Mouse (Mus musculus) CD4-positive helper T cell, adult 2 months (primary cell): ENCODE data around the gene Selenoo.

Experiments
- DNase-seq: peaks from one replicate; pipeline ENCODE4 v3.0.0-alpha.2; 2012; ENCODE audit warnings: low read depth, missing footprints, low spot score

The Selenoo gene

DNA sequence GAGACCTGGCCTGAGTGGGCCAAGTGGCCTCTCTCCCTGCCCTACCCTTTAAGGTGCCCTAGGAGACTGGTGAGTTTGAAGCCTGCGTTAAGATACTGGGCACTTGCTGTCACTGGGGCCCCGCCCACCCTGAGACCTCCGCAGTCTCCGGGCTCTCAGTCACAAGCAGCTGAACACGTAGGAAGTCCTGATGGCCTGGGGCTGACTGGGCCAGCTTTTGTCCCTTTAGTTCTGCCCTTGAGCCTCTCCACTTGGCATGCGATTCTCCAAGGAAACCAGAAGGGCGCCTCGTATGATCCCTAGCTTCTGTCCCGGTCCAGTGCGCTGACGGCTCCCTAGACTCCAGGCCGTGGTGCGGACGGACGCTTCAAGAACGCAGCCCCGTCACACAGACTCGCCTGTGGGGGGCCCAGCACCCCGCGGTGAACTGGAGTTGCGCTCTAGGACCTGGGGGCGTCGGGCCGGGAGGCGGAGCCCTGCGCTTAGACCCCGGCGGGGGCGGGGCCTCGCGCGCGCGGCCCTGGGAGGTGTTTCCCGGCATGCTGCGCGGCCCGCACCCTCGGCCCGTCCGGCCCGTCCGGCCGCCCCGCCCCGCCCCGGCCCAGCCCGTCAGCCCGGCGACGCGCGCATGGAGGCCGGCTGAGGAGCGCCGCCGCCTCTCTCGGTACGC is 13.3 kb upstream of the Selenoo start:
- DNase-seq = peak; percentile 87

DNA sequence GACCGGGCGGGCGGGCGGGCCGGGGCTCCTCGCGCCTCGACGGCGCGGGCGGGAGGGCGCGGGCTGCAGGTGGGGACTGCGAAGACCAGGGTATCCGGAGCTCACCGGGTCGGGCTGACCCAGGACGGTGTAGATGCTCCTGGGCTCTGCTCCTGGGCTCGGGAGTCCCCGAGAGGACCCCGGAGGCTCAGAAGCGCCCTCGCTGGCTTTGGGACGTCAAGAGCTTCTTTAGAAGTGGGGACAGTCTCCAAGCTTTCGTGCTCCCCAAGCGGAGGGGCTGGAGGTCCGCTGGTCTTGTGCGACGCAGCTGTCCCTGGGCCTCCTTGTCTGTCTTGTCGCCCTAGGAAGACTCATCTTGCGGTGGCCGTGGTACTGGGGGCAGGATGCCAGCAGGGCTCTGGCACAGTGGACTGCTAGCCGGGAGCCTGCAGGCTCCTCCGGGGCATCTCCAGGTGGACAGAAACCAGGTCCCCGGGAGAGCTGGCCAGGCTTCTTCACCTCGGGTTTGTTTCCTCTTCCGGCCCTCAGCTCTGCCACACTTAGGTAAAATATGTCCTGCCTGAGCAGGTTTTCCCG is 12.6 kb upstream of the Selenoo start:
- DNase-seq = peak; percentile 39

DNA sequence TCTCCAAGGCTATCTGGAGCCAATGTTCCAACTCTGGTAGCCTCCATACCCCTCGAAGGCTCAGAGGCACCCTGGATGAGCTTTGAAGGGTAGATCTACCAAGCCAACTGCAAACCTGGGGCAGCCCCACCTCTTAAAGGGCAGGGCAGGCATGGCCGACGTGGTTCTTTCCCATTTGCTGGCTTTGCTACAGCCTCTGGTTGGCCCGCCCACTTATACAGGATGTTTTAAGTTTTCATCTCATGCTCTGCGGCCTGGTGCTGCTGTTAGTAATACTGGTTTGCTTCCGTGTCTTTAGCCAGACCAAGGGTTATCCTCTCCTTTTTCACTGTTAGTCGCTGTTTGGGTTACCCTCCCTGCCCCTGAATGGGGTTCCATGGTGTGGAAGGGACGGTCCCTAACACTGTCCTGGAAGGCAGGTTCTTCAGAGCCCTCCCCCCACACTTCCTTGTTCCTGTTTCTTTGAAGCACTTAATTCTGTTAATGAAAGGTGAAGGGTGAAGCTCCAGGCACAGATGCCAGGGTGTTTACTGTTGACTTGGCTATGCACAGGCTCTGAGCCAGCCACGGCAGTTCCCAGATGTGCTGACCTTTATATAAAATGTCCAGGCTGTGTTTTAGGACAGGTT is 10.6 kb upstream of the Selenoo start:
- DNase-seq = peak; percentile 88

DNA sequence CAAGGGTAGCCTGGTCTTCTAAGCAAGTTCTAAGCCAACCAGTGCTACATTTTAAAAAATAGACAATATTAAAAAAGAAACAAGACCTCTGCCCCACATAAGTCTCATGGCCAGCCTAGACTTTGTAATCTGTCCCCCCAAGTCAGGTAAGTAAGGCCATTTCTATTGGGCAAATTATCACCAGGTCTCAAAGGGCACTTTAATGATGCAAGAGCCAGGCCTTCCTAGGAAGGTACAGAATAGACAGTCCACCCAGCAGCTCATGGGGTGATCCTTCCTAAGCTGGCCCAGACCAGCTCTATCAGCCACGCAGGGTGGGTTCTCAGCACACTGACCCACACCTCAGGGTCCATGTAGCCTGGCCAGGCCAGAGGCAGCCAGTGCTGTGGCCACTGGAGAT is 5.0 kb upstream of the Selenoo start:
- no peak for DNase-seq

DNA sequence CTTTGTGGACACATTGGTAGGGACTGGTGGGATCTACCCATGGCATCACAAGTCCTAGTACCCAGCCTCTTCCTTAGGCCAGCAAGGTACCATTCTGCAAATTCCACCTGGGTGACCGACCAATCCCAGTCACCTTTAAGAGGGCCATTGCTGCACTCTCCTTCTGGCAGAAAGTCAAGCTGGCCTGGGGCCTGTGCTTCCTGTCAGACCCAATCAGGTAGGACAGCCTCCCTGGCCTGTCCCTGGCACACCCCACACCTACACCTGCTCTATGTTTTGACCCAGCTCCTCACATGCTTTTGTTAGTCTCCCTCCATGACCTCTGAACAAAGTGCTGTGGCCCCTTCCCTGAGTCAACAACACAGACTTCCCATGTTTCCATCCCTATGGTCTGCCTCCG is 4.1 kb upstream of the Selenoo start:
- DNase-seq = no peak

DNA sequence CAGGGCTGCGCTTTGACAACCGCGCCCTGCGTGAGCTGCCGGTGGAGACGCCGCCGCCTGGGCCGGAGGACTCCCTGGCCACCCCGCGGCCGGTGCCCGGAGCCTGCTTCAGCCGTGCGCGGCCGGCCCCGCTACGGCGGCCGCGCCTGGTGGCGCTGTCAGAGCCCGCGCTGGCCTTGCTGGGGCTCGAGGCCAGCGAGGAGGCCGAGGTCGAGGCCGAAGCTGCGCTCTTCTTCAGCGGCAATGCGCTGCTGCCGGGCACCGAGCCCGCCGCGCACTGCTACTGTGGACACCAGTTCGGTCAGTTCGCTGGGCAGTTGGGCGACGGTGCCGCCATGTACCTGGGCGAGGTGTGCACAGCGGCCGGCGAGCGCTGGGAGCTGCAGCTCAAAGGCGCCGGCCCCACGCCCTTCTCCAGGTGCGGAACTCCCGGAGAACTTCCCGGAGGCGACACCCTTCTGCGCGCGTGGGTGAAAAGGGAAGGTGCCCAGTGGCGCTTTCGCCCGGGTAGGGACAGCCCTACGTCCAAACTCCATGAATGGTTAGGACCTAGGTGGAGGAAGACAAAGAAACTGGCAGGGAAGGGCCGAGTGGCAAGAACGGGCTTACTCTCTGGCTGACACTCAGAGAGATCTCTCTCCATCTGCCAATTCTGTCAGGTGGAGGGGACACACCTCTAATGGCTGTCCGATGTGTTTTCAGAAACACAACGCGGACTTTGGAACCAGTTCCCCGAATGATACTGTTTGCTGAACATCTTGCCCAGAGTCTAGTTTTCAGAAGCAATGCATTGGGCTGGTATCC is 566 bp downstream of the Selenoo start:
- DNase-seq = peak; percentile 14

DNA sequence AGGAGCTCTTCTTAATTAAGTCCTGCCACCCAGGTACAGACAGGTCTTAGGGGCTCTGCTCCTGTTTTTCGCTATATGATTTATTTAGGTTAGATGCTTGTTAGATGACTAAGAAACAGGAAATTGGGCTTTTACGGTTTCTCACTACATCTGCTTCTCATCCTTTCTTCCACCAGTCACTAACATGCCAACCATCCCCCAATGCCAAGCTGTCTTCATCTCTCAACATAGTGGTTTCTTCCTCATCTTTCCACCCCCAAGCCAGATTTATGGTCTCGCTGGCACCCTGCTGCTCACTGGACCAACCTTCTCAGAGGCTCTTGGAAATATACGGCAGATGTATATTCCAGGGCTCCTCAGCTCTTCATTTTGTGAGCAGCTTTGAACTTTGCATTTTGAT is 1.8 kb downstream of the Selenoo start:
- DNase-seq = peak; percentile 13

DNA sequence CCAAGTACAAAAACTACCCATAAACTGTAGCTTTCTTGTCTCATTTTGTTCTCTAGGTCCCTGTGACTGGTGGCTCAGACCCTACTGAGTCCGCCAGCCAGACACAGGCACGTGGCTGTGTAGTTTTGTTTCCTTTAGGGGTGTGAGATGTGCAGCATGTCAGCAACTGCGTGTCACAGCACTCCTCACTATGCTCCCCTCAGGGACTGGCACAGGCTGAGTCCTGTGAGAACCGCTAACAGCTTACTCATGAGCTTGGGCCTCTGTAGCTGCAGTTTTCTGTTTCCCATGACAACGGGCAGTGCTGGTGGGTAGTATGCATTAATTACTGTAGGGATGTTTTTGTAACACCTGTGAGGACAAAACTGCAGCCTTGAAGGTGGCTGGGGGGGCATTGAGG is 3.3 kb downstream of the Selenoo start:
- DNase-seq = no peak

DNA sequence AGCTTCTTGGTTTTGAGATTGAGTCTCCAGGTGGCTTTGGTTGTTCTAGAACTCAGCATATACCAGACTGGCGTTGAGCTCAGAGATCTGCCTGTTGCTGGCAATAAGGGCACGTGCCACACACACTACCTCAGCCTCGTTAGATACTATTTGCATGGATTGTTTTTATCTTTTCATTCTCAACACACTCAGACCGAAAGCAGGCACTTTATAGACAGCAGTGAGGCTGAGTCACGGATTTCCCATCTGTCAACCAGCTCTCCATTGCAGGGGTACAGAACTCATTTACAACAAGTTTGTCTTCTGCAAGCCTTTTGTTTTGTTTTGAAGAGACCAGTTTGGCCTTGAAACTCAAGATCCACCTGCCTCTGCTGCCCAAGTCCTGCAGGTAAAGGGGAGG is 8.6 kb downstream of the Selenoo start:
- DNase-seq = no peak

DNA sequence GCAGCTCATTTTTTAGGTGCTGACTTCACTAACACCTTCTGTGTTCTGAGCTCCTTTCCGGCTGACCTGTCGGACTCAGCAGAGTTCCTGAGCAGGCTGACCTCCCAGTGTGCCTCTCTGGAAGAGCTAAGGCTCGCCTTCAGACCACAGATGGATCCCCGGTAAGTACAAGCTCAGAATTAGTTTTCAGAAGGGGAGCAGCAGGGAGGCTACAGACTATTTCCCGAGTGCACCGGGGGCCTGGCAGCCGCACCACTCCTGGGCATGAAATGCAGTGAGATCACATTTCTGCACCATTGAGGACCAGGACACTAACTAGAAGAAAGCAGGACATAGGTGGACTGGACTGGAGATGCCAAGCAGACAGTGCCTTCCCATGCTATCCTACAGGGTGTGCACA is 9.7 kb downstream of the Selenoo start:
- no peak for DNase-seq

DNA sequence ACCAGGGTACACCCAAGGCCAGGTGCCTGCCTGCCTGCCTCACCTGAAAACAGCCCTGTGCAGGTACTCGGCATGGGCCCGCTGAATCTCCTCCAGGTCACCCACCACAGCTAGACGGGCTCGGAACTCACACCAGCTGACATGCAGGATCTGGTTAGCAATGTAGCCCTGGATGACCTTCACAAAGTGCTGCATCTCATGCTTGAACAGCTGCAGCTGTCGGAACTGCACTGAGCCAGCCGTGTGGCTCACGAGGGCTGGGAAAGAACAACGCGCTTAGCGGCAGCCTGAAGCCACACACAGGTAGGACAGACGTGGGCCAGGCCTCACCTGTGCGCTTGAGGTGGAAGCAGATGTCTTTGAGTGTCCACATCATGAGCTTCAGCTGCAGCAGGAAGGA is 11.9 kb downstream of the Selenoo start:
- DNase-seq = no peak

DNA sequence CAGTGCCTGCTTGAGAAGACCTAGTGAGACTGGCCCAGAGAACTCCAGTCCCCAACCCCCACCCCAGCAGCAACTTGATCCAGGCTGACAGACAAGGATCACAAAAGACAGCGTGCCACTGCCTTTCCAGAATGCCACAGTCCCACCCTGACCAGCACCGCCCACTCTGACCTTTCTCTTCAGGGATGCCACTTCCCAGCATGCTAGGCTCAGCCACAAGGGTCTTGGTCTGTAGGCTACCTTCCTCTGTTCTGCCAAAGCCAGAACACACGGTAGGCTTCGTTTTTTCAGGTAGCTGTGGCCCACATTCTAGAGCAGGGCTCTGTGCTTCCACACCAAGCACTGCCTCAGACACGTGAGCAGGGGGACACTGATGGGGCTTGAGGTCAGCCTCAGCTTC is 13.8 kb downstream of the Selenoo start:
- no peak for DNase-seq

DNA sequence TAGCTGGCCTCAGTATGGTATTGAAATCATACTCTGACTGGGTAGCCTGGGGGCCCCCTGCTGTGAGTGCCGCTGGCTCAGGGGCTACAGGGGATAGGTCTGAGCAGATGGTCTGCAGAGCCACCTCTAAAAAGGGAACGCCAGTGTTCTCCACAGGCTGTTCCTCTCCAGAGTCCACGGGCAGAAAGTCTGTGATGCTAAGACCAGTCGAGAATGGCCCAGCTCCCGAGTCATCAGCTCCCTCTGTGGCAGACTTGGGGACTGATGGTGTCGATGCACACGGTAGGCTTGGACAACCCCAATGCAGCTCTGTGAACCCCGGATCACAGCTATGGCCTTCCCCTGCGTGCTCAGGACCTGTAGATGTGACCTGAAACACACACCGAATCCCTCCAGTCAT is 15.0 kb downstream of the Selenoo start:
- DNase-seq = no peak

DNA sequence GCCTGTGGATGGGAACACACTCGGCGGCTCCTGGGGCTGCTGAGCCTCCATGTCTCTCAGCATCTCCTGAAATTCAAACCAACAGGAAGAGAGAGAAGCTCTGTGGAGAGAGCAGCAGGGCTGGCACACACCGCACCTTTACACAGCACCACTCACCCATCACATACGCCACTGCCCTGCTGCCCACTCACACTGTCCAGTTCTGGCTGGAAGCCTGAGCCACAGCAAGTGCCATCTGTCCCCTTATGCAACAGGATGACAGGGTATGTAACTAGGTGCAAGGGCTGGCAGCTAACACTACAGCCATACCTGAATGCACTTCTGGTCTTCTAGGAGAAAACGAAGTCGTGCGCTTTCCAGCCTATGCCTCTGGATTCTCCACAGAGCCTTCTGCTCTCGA is 15.5 kb downstream of the Selenoo start:
- no peak for DNase-seq

DNA sequence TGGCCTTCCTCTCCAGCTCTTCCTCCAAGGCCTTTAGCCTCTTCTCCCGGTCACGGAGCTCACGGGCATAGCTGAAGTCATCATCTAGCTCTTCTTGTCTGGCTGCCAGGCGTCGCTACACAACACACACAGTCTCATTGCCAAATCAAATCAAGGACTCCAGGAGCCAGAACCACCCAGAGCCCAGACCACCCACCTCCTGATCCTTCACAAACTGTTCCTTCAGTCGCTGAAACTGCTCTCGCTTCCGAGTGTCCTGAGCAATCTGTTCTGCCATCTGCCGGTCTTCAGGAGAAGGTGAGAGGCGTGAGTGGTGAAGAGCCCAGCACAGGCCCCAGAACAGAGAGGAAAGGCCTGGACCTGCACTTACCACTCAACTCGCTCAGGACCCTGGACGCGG is 17.2 kb downstream of the Selenoo start:
- DNase-seq = no peak

DNA sequence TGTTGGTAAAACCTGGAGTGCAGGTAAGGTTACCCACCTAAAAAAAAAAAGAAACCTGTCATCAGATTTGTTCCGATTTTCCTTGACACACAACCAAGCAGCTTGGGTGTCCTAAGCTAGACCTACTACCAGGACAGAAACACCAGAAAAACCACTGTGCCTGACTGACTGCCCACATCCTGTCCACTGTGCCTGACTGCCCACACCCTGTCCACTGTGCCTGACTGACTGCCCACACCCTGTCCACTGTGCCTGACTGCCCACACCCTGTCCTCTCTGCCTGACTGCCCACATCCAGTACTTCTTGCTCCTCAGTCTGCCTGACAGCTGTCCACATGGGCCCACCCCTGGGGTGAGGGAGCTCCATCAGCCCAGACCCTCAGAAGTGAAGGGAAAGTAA is 18.1 kb downstream of the Selenoo start:
- no peak for DNase-seq

DNA sequence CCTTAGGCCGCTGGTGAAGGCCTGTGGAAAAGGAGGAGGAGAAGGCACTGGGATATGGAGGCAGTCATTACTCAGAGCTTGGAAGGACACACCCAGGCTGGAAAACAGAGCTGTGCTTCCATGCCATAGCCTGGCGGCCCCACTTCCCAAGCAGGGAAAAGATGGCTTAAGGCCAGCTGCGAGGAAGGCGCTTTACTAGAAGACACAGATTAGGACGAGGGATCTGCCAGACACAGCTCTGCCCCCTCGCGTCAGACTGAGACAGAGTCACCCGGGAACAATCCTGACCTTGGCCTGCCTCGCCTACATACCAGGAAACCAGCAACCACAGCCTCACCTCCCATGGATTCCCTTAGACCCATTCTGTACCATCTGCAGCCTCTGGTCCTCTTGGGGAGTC is 21.3 kb downstream of the Selenoo start:
- no peak for DNase-seq

DNA sequence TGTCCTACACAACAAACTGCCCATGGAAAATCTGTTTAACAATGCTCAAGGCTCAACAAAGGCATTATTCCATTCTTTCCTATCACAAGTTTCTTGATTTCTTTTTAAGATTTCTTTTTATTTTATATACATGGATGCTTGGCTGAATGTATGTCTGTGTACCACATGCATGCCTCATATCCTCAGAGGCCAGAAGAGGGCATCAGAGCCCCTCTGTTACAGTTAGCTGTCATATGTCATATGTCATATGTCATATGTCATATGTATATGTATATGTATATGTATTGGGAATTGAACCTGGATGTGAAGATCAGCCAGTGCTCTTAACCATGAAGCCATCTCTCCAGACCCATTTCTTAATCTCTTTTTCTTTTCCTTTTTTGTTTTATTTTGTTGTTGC is 29.1 kb downstream of the Selenoo start:
- DNase-seq = peak; percentile 64

DNA sequence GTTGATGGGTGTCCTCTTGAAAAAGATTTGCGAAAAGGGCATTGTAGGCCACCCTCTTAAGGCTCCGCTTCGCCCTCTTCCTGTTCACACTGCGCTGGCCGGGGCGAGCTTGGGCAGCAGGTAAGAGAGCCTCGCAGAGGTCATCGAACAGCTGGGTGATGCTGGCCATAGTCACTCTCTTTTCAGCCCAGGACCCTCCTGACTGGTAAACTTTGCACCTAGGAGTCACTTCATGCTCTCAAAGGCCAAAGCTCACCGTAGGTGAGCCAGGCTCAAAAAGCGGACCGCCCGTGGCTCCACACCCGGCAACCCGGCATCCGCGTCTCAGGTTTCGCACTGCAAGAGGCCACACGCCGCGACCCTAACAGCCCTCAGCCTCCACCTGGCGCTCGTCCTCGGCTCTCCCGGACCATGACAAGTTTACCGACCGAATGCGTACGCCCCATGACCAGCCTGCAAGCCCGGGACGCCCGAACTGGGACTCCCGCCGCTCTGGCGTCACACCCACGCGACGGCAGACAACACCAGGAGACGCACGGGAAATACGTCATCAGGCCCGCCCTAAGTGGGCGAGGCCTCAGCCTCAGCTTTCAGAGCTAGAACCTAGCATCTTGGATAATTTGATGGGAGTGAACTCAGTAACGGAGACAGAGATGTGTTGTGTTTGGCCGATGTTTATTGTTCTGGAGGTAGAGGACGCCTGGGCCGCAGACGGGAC is 33.9 kb downstream of the Selenoo start, which contains the start of gene Tubgcp6:
Tubgcp6 (minus strand) TSS at position 464 of the 718 bp plus-strand sequence.
- peak; percentile 94 for DNase-seq

DNA sequence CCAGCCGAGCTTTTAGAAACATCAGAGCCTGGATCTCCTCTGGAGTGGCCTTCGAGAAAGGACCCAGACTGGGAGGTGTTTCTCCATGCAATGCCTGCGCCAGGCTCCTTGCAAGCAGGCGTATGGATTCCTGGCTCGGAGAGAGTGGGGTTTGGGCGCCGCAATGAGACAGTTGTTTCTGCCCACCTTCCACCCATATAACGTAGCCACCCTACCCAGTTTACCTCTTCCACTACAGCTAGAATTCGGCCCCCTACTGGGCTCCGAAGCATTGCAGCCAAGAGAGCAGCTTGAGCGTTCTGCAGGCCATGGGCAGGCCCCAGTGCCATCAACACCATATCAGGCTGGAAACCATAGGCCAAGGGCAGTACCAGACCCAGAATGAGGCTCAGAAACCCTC is 34.7 kb downstream of the Selenoo start:
- no peak for DNase-seq

DNA sequence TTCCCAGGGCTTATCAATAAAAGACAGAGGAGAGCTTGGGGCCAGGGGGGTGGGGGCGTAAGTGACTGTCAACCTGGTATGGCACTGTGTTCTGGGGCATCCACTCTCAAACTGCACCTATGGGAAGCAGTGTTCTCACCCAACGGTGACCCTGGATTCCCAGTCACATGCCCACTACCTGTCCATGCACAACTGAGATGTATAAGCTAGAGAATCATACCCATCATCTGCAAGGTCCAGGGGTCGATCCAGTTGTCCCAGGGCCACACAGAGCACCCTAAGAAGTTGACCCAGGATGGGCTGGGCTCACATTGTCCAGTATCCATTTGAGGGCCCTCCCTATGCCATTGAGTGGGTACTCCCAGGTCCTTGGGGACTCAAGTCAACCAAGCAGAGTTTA is 35.4 kb downstream of the Selenoo start:
- no peak for DNase-seq

DNA sequence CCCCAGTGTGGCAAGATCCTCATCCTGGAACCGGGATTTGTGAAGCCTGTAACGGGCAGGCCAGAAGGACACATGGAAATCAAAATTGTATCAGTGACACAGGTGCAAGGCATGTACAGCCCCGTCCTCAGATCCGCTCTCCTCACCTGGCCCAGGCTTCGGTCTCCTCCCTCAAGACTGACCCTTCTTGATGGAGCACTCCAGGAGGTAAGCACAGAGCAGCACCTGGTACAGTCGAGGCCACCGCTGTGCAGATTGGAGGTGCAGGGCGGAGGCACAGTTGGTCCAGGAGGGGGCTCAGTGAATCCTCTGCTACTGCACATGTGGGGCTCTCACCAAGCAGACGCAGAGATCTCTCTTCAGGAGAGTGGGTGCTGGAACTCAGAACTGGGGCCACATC is 36.5 kb downstream of the Selenoo start:
- DNase-seq = no peak
